Mouse (Mus musculus): ENCODE measurements at regions not wholly inside any gene's neighbourhood (a gene's known extent, or its start where the extent isn't known, plus 50 kb on each side); places are given as distances from the start of the nearest gene placed in this dataset.
A peak's percentile ranks its signal among the peaks of the same experiment; 100 is the strongest.
"Not testable (repeated sequence)": the region's sequence is repeated elsewhere in the genome, so short reads cannot be mapped to it uniquely, and the experiment has no call there.

DNA sequence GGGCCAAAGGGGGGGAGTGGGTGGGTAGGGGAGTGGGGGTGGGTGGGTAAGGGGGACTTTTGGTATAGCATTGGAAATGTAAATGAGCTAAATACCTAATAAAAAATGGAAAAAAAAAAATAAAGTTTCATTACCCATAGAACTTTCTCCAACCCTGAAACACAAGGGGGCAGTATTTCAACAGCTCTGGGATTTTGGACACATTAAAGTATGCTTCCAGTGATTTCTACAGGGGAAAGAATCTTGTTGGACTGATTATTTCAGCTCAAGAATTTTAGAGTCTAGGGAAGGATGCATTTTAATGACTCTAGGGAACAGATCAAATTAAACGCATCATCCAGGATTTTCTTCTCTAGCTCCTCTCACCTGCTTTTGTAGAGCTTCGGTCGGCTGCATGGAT lies 345.9 kb downstream of the Nrcam start:
- not testable (repeated sequence) for H3K9me3 ChIP-seq (ENCODE audit: control insufficient read depth, low read length); H3K27me3 ChIP-seq (ENCODE audit: control insufficient read depth, insufficient read depth, low read length); H3K4me2 ChIP-seq (ENCODE audit: low read length); H3K27ac ChIP-seq (replicated peaks; ENCODE audit: low read depth, low read length); H3K4me3 ChIP-seq (replicated peaks; ENCODE audit: low read depth, low read length); H3K36me3 ChIP-seq (ENCODE audit: control insufficient read depth, insufficient read depth, low read length); ATAC-seq (ENCODE audit: low FRiP score, low TSS enrichment); H3K4me1 ChIP-seq (ENCODE audit: control insufficient read depth, insufficient read depth, low read length); H3K9ac ChIP-seq (replicated peaks; ENCODE audit: low read length)
- WGBS: 61% methylated on average over 3 of the region's 3 CpGs
- peak; percentile 75 for DNase-seq

DNA sequence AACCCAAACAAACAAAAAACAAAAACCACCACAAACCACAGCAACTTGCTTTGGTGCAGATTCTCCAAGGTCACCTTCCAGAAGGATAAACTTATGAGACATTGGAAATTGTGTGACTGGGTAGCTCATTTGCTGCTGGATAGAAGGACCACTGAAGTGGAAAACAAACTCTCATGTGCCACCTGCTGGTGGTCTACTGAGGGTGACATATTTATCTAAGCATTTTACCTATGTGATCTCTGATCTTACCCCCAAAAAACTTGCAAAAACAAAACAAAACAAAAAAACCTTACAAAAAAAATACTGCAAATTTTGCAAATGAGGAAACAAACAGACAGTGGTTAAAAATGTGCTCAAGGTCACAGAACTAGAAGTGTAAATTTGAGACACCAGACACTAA lies 346.3 kb downstream of the Nrcam start:
- no peak overlapping the region for H3K4me3 ChIP-seq (replicated peaks; ENCODE audit: low read depth, low read length)
- H3K4me2 ChIP-seq (ENCODE audit: low read length): no peak overlapping the region
- no peaks in the 10 kb centered on the region for H3K27me3 ChIP-seq (ENCODE audit: control insufficient read depth, insufficient read depth, low read length)
- no peak overlapping the region for H3K27ac ChIP-seq (replicated peaks; ENCODE audit: low read depth, low read length)
- no peaks in the 10 kb centered on the region for H3K4me1 ChIP-seq (ENCODE audit: control insufficient read depth, insufficient read depth, low read length)
- H3K9me3 ChIP-seq (ENCODE audit: control insufficient read depth, low read length): no peaks in the 10 kb centered on the region
- no peak for ATAC-seq (ENCODE audit: low FRiP score, low TSS enrichment)
- peak; percentile 45 for DNase-seq
- no peaks in the 10 kb centered on the region for H3K36me3 ChIP-seq (ENCODE audit: control insufficient read depth, insufficient read depth, low read length)
- no peak overlapping the region for H3K9ac ChIP-seq (replicated peaks; ENCODE audit: low read length)

Data from midbrain, embryonic 14.5 days (tissue).